Mouse (Mus musculus): ENCODE results near the gene Rnf216.

Rnf216 gene

GRCm38 (mm10) chr5:142956956-142957703 is 155.7 kb downstream of the Rnf216 start:
- no peak for DNase-seq

- no peak for DNase-seq
These were observed 159.2 kb downstream of the Rnf216 start for GRCm38 (mm10) chr5:142953641-142954040.

DNA sequence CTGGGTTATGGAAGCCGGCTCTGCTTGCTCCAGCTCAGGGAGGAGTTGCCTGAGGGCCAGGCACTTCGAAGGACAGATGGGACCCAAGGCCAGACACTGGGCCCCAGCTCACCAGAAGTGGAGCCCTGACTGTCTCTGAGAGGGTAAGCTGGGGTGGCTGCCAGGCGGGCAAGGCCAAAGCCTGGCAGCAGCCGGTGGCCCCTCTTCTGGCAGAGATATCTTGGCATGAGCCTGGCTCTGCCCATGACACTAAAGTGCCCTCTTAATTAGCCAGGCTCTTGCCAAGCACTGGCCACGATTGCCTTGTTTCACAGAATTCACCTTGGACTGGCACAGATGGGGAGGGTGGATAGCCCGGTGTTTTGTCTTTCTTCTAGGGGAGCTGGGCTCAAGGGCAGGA is 162.4 kb downstream of the Rnf216 start:
- no peak for DNase-seq

DNA sequence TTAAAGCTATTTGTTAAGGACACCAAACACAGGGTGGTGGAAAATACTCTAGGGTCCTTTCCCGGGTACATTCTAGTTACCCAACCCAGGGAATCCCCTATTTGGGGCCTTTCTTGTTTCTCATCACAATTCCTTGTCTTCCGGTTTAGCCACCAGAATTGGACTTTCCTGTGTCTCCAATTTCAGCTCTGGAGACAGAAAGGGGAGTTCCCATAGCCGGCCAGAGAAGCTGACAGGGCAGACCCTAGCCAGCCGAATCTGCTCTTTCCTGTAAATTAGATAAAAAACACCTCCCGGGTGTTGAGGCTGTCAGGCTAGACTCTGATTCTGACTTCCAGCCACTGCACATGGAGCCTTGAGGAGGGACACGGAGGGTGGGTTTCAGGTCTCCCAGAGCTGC is 163.2 kb downstream of the Rnf216 start:
- no peak for DNase-seq

GRCm38 (mm10) chr5:142947460-142947859 is 165.3 kb downstream of the Rnf216 start:
- no peak for DNase-seq

DNA sequence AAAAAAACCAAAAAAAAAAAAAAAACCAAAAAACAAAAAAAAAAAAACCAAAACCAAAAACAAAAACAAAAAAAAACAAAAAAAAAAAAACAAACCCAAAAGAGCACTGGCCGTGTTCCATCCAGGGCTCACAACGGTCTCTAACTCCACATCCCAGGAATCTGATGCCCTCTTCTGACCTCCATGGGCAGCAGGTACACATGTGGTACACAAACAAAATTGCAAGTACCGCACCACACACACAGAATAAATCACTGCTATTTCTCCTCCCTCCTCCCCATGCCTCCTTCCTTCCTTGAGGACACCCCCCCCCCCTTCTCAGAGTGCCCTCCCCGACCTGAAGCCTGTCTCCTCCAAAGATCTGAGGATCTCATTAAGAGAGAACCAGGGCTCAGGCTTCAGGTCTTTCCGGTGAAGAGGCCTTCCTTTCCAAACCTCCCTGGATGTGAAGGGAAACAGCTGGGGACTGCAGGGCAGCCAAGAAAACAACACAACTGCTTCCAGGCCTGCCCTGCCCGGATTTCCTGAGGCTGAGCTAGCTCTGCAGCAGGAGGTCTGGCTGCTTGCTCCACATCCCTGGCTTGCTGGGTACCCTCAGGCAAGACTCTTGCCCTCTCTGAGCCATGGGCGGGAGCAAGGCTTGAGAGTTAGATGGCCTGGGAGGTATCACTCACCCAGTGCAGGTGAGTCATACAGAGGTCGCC is 167.7 kb downstream of the Rnf216 start:
- no peak for DNase-seq
